Mouse (Mus musculus): ENCODE measurements around the gene Pimreg.

Gene Pimreg

DNA sequence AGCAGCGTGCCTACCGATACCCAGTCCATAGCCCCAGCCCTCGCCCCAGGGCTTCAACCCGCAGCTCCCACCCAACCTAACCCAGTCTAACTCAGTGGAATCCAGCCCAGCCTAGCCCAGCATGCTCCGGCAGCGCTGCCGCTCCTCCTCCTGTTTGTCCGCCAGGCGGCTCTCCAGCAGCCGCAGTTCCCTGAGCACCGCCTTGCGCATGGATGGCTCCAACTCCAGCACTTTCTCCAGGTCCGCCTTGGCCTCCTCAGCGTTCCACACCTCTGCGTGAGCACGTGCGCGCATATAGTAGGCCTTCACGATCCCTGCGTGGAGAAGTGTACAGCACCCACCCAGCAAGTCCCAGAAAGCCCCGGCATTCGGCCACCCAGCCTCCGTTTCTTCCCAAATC is 12.7 kb upstream of the Pimreg start:
- DNase-seq (ENCODE audit: low spot score) = no peak

- DNase-seq (ENCODE audit: low spot score) = no peak
Measured at GRCm38 (mm10) chr11:72031353-72031752, 10.5 kb upstream of the Pimreg start.

- DNase-seq (ENCODE audit: low spot score) = no peak
Measured at GRCm38 (mm10) chr11:72032091-72032490, 9.7 kb upstream of the Pimreg start.

DNA sequence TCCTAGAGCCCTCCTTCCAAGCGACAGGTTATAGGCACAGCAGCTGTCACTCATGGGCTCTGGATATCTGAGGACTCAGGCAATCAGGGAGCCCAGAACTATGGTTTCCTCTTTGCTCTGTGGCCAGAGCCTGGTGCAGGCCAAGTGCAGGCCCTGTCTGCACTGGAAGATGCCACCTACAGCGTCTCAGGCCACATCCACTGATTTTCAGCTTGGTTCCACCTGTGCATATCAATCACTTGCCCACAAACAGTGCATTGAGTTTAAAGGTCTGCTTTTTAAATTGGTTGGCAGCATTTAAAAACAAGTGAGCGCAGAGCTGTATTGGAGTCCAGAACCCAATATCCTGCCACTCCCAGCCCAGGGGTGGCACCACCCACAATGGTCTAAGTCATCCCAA is 9.2 kb upstream of the Pimreg start:
- no peak for DNase-seq (ENCODE audit: low spot score)

- DNase-seq (ENCODE audit: low spot score) = no peak
Measured at GRCm38 (mm10) chr11:72037409-72037808, 4.4 kb upstream of the Pimreg start, which contains the start of gene Aipl1. Gene Aipl1 (minus strand): TSS chr11:72037509.

GRCm38 (mm10) chr11:72037996-72038395 is 3.8 kb upstream of the Pimreg start:
- no peak for DNase-seq (ENCODE audit: low spot score)

DNA sequence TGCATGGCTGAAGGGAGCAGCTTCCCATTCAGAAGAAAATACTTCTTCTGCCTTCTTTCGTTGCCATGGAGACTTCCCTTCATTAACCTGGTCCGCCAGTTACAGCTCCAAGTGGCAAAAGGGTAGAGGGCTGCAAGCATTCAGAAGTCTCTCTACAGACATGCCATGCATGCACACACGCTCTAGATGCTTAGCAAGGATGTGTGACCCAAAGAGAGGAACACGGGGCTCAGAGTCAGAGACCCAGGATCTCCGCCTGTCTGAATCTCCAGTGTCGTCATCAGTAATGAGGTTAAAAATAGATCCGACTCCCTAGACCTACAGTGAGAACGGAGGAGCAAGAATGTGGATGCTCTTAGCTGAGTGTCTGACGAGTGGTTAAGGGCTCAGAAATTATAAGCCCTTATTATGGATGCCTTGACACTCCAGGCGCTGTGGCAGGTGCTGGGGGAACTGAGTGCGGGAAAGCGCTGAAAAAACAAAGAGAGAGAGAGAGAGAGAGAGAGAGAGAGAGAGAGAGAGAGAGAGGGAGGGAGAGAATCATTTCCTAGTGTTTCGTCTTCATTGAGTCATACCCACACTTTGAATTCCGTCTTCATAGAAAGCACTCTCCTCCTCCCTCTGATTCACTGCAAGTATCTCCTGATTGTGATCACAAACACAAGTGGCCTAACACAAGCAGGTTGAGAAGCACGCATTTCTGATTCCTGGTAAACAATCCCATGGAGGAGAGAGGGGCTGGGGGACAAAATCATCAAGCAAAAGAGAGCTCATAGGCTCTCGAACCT is 2.0 kb upstream of the Pimreg start:
- no peak for DNase-seq (ENCODE audit: low spot score)

DNA sequence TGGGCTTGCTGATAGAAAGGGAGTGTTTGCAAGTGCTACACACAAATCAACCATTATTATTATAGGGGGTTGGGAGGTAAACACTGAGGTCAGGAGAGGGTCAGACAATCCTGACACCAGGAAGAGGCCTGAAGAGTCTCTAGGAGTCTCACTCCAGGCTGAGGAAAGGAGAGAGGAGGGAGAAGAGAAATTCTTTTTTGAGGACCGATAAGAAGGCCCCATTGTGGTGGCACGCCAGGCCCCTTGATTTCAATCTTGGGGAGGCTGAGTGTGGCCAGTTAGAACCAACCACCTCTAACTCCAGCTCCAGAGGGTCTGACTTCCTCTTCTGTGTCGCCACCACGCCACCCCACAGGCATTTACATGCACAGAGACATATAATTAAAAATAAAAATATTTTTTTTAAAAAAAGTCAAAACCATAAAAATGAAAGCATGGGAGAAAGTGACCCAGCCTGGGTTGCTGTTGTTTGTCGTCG is 503 bp upstream of the Pimreg start:
- no peak for DNase-seq (ENCODE audit: low spot score)

DNA sequence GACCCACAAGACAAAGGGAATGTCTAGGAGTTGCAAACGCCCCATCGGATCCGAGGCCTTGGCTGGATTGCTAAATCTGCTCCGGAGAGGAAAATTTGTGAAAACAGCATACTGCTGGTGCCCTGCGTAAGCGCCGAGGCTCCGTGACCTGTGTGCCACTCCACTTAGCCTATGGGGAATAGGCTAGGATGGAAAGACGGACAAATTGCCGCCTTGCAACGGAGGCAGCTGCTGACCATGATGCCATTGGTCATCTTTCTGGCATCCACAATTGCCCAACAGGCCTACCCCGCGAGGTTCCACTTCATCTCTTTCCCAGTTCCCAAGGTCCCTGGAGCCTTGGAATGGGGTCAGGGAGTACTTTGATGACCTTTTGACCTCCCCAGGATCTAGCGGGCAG is 799 bp downstream of the Pimreg start:
- DNase-seq (ENCODE audit: low spot score) = no peak

DNA sequence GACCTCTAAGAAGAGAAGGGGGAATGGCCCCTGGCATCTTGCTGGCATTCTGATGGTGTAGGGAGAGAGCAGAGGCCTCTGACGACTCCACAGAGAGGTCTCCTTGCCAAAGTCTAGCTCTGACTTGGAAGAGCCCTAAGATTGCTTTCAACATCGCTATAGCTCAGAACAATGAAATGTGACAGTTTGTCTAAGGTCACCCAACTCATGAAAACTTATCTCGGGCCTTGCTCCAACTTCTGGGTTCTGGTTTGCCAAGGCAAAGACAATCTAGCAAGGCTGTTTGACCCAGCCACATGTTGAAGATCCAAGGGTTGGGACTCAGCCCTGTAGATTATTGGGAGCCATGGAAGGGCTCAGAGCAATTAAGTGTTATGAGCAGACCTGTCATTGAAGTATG is 2.4 kb downstream of the Pimreg start:
- no peak for DNase-seq (ENCODE audit: low spot score)

DNA sequence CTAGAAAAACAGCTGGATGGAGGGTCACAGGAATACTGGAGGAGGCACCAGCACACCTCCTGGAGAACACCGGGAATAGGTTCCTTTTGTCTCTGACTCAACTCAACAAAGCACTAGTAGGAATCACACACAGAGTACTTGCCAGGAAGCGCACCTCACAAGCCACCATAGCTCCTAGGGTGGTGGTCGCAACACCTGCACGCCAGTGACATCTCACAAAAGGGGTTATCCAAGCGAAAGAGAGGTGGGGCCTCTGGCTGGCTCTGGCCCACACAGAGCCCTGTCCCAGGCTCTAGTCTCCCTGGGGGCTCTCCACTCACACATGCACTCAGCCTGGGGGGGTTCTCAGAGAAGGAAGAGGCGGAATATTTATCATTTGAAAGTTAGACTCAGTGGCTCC is 6.9 kb downstream of the Pimreg start:
- no peak for DNase-seq (ENCODE audit: low spot score)

DNA sequence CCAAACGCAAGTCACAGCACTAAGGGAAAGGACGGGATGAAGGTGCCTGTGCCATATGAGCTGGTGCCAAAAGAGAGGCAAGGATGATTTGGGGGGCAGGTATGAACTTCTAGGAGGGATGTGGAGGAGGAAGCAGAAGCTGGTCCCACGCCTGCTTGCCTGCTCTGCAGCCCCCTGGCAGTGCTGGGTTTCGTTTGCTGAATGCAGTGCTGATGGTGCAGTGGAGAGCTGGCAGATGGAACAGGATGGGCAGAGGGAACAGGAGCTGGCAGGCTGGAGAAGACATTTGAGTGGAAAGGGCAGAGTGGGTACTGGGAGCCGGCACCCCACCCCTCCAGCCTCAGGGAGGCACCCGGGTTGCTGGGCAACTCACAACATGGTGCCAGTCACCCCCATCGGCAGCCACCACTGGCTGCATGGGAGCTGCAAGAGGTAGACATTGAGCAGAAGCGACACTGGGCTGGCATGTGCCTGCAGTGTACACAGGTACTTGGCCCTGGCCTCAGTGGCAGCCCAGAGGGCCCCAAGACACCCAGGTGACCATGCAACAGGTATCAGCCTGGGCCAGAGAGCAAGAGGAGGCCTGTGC is 7.4 kb downstream of the Pimreg start:
- no peak for DNase-seq (ENCODE audit: low spot score)

DNA sequence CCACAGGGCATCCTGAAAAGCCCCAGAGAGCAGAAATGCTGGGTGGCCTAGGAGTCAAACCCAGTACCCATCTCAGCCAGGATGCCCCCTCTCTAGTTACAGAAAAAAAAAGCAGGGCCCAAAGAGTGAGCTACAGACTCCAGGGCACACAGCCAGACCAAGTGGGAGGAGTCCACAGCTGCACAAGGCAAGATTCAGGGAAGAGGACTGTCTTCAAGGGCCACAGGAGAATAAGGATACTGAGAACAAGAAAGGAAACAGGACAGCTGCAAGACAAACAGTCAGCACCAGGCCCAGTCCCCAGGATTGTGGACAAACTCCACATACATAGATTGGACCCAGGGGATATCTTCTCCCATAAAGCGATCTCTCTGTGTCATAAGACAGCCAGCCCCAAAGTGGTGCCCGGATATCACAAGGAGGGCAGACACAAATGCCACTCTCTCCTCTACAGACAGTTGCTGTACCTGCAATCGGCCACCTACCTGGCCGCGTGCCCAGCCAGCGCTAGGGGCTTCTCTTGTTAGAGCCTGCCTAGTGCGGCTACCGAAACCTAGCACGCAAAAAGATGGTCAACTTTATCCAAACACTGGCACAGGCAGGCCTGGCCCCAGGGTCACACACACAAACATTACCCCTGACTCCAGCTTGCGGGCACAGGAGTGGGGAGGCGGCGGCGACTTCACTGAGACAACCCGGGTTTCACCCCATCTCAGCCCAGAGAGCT is 8.5 kb downstream of the Pimreg start:
- no peak for DNase-seq (ENCODE audit: low spot score)

DNA sequence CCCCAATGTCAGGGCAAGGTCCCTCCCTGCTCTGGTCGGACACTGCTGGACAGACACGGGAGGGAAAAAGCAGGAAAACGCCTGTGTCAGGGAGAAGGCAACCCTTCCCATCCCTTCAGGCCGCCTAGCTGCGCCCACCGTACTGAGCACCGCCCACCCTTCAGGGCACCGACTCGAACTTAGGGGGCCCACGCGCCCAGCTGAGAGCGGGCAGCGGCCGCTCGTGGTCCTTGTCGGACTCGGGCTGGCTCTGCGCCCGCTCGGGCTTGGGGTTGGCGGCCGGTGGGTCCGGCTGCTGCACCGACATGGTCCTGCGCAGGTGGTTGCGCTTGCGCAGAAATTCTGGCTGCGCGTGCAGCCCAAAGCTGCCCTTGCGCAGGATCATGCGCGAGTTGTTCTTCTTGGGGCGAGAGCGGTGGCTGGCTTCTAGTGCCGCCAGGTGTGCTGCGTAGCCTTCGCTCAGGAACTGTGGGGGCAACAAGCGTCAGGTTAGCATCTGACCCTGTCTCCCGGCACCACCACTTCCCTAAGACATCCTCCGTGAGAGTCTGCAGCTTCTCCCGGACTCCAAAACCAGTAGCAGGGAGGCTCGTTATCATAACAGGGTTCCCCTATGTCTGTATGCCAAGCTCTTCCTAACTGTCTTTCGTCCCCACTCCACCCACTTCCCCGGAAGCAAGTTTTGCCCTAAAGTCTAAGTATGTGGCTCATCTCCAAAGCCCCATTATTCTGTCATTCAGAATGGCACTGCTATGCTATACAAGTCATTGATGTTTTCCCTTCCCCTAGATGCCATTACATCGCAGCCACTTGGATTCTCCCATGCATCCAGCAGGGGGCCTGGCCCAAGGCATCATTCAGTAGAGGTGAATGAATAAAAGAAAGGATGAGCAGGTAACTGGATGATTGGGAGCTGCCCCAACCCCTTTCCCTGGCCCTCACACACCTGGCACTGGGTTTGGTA is 9.3 kb downstream of the Pimreg start:
- no peak for DNase-seq (ENCODE audit: low spot score)

GRCm38 (mm10) chr11:72052221-72052620 is 10.4 kb downstream of the Pimreg start:
- DNase-seq (ENCODE audit: low spot score) = no peak

DNA sequence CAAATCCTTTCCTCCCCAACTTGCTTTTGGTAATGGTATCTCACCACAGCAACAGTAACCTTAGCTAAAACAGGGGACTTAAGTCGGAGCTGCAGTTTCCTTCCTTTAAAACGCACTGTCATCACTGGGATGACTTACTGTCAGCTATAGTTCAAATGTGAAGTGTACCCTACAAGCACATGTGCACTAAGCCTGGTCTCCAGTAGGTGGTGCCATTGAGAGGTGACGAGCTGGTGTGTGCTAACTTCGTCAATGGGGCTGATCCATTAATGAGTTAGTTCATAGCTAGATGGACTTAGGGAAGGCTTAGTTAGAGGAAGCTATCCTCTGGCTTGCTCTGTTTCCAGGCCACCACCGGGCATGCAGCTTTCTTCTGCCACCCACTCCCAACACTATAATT is 10.8 kb downstream of the Pimreg start:
- DNase-seq (ENCODE audit: low spot score) = peak; percentile 80

- DNase-seq (ENCODE audit: low spot score) = no peak
Measured at GRCm38 (mm10) chr11:72055176-72055575, 13.3 kb downstream of the Pimreg start.

DNA sequence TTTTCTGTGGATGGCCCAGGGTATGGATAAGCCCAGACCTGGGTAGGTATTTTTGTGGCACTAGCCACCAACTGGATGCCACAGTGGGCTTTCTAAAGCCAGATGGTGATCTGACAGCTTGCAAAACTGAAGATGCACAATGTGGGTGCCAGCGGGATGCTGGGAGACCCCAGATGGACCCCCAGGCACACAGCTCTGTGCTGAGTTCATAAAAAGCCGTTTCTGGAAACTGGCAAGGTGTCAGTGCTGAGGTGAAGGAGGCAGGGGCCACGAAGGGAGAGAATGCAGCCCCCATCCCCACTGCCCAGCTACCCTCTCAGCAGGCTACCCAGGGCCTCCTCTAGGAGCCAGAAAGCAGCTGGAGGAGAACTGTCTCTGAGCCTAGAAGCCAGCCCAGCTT is 15.3 kb downstream of the Pimreg start:
- no peak for DNase-seq (ENCODE audit: low spot score)

- no peak for DNase-seq (ENCODE audit: low spot score)
Measured at GRCm38 (mm10) chr11:72060416-72060815, 18.6 kb downstream of the Pimreg start.

DNA sequence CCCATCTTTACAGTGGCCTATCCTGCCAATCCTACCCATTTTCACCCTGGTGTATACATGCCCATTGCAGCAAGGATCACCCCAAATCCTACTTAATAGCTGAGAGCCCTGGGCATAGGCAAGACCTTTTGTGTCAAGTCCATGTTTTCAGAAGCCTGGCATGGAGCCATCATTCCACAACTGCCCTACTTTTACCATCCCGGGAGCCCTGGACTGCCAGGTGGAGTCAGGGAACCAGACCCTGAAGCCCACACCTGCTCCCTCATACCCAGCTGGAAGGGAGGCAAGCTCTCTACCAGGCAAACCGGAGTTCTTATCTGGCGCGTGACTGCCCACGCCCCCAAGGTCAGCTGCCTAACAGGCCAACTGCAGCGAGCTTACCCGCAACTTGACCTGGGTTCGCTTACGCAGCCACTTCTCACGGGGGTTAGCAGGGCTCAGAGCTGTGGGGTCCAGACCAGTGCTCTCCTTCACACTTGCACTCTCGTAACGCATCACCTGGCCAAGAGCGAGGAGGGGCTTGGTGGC is 19.3 kb downstream of the Pimreg start:
- DNase-seq (ENCODE audit: low spot score) = no peak

DNA sequence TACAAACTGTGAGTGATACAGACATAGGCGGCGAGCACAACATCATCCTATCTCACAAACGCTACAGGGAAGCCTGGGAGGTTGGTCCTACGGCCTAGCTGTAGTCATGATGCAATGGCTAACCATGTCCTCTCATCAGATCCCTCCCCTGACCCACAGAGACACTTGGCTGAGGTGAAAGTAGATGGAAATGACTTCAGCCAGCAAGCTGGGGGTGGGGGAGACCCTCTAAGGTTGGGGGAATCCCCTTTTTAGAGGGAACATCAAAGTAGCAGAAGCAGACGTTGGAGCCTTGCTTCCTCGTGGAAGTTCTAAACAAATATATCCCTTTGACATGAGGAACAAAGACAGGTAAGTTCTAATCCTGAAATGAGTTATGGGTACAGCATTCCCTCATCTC is 22.6 kb downstream of the Pimreg start:
- no peak for DNase-seq (ENCODE audit: low spot score)

DNA sequence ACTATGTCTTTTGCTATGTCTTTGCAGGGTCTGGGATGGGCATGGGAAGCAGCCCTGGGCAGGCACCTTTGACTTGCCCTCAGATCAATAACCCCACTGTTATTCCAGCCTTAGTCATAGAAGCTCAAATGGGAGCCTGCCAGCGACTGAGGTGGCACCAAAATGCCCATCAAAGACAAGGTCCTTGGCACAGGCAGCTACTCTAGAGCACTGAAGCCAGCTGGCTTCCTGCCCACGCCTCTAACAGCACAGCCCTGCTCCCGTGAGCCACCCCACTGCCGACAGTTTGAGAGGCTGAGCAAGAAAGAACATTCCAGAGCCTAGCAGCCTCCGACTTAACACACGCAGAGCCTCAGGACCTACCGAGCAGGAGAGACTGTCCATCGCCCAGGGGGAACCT is 23.3 kb downstream of the Pimreg start:
- DNase-seq (ENCODE audit: low spot score) = no peak
